Mouse (Mus musculus) hindbrain, embryonic 11.5 days (tissue): ENCODE data around the gene Tcl1. TPM values are rescaled to one million over a fixed set of nuclear protein-coding genes. Genes with fewer than 3 reads are reported as not detected.

ENCODE experiments used
- polyA plus RNA-seq: library from polyadenylated mRNA; unstranded; fragments of >200 nt; fragmentation: Nextera tagmentation; extraction: Ambion mirVana; gene quantifications from 2 replicates; pipeline ENCODE4 v1.2.1, GENCODE M21; 2014

Gene Tcl1
- polyA plus RNA-seq, 1 experiment from 2014 or later: not detected

Other genes starting within 250 kb of the Tcl1 start
- 0.11 and 0.13 TPM in 2 replicates for gene Syne3, start 213.0 kb downstream of the Tcl1 start, polyA plus RNA-seq
- 179 and 198 TPM in 2 replicates for gene Glrx5, start 190.1 kb downstream of the Tcl1 start, polyA plus RNA-seq
- gene Tcl1b2, start 76.8 kb downstream of the Tcl1 start, polyA plus RNA-seq: not detected in 2 replicates
- not detected in 2 replicates for gene Tcl1b1, start 63.1 kb downstream of the Tcl1 start, polyA plus RNA-seq
- gene Tcl1b5, start 46.4 kb downstream of the Tcl1 start, polyA plus RNA-seq: not detected in 2 replicates
- not detected in 2 replicates for gene Tcl1b3, start 31.8 kb downstream of the Tcl1 start, polyA plus RNA-seq
- not detected in 2 replicates for gene Tcl1b4, start 20.8 kb downstream of the Tcl1 start, polyA plus RNA-seq
- gene Tunar, start 111.1 kb upstream of the Tcl1 start, polyA plus RNA-seq: 1.2 and 1.3 TPM in 2 replicates
- gene D430019H16Rik, start 231.1 kb upstream of the Tcl1 start, polyA plus RNA-seq: 9.1 and 13.4 TPM in 2 replicates